Mouse (Mus musculus) layer of hippocampus, postnatal 14 days (tissue): ENCODE data around the gene Prelid1. TPM values are rescaled to one million over a fixed set of nuclear protein-coding genes. Genes with fewer than 3 reads are reported as not detected.

Source experiments
- DNase-seq, 2 experiments: peaks; one replicate each; pipeline ENCODE4 v3.0.0; 2021 to 2022; ENCODE audit warnings: low spot score in 2 of 2, mixed read lengths in 1 of 2
- total RNA-seq, 2 experiments: library from RNA; stranded (reverse); gene quantifications; 2 replicates each; pipeline ENCODE4 v1.2.3; 2021

The Prelid1 gene
- total RNA-seq, 2 experiments from 2014 or later: 153 to 157 TPM

- no peak for DNase-seq
These were observed 10.5 kb downstream of the Prelid1 start for GRCm38 (mm10) chr13:55330567-55331400.

GRCm38 (mm10) chr13:55332331-55332730 is 12.0 kb downstream of the Prelid1 start:
- no peak for DNase-seq

- DNase-seq: no peak
These were observed 15.4 kb downstream of the Prelid1 start for GRCm38 (mm10) chr13:55335701-55336100.

DNA sequence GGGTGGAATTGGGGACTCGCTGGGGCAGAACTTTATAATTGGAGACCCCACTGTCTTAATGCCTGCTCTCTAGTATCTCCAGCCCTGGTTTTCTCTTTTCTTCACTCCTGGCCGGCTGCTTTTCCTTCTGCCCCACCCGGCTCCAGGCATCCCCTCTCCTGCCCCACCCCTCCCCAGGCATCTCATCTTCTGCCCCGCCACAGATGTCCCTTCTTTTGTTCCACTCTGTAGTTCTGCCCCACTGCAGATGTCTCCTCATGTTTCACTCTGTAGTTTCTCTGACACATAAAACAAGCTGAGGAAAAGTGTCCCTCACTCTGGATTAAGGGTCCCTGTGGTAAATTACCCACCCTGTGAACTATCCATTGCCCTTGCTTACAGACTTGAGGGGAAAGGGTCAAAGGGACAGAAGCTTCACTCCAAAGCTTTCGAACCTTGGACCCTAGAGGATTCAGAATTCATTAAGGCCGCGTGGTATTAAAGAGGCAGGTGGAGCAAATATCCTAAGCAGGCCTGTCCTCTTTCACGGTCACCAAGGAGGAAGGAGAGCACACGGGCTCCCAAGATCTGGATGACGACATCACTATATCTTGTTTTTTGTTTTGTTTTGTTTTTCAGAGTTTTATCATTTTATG is 17.2 kb downstream of the Prelid1 start:
- no peak for DNase-seq

DNA sequence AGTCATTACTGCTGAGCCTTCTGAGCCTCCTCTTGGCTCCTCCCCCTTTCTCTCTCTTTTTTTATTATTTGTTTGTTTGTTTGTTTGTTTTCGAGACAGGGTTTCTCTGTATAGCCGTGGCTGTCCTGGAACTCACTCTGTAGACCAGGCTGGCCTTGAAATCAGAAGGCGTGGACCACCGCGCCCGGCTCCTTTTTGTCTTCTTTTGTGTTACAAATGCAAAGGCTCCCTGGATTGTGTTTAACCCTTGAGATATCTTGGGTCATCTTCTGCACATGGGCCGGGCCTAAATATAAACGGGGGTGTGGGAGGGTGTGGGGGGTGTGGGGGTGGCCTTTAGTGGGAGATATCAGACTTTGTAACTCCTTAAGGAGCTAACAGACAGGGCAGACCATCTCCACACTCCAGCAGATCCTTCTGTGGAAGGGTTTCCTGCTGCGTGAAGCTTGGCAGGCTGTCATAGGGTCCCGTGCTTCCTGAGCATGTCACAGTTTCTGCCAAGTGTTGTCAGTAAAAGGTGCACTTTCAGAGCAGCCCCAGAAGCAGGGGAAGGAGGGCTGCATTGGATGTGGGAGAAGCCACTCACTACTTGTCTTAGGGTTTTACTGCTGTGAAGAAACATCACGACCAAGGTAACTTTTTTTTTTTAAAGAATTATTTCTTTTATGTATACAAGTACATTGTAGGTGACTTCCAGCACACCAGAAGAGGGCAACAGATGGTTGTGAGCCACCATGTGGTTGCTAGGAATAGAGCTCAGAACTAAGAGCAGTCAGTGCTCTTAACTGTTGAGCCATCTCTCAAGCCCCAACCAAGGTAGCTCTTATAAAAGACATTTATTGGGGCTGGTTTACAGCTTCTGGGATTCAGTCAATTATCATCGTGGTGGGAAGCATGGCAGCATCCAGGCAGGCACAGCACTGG is 18.1 kb downstream of the Prelid1 start:
- no peak for DNase-seq

DNA sequence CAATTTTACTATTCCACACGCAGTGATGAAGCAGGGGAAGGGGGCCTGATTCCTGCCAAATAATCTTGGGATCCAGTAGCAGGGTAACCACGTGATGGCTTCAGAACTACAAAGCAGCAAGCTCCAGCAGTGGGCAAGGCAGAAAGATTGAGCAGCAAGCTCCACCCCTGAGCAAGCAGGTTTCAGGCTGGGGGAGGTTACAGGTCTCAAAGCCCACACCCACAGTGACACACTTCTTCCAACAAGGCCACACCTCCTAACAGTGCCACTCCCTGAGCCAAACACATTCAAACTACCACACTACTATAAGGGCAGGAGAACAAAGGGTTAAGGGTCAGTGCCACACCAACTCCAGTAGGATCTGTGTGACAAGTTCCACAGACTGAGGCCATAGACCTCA is 19.0 kb downstream of the Prelid1 start:
- no peak for DNase-seq

DNA sequence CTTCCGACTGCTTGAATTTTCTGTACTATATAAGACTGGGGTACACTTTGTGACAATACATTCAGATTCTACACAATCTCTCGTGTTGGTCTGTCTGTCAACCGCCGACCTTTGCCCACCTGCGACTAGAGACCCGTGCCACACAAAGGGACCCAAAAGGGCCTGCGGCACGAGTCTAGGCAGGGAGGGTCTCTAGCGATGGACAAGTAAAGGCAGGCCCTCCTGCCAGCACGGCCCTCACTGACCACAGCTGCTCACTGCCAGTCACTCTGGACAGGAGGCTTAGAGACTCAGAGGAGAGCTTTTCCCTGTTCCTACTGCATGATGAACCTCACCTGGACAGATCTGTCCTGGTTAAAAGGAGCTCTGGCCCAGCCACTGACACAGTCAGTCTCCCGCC is 22.2 kb downstream of the Prelid1 start:
- DNase-seq: no peak

DNA sequence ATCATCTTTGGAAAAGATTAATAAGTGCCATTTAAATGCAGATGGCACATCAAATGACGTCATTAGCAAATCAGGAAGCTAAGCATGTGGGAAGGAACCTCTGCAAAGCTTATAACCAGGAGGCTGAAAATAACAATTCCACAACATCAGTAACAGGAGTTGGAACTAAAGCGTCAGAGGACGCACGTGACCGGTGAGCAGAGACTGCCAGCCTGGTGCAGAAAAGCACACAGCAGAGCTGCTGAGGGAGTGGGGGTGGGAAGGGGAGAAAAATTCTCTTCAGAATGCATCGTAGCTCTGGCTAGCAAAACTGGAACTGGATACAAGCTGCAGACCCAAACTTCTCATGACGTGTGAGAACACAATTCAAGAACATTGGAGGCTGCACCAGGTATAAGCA is 24.0 kb downstream of the Prelid1 start:
- DNase-seq: peak in 1 of 2 experiments; percentile 49

- no peak for DNase-seq
These were observed 26.4 kb downstream of the Prelid1 start for GRCm38 (mm10) chr13:55346745-55347144.

DNA sequence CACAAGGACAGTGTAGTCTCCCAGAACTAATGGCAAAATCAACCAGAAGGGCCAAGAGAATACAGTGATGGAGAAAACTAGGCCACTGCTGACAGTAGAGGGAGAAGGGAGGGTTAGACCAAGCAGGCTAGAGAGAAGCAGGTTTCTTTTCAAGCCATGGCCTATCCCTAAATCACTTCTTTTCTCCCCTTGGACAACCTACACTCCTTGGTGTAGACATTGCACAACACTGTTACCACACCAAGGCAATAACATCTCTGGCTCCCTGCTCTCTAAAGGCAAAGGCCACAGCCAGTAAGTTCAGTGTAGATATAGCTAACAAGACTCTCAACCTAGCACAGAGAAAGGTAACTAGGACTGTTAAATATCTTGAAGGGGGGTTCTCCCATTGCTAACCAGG is 40.8 kb downstream of the Prelid1 start:
- no peak for DNase-seq

GRCm38 (mm10) chr13:55361974-55362452 is 41.7 kb downstream of the Prelid1 start:
- DNase-seq: peak in 1 of 2 experiments; percentile 29

DNA sequence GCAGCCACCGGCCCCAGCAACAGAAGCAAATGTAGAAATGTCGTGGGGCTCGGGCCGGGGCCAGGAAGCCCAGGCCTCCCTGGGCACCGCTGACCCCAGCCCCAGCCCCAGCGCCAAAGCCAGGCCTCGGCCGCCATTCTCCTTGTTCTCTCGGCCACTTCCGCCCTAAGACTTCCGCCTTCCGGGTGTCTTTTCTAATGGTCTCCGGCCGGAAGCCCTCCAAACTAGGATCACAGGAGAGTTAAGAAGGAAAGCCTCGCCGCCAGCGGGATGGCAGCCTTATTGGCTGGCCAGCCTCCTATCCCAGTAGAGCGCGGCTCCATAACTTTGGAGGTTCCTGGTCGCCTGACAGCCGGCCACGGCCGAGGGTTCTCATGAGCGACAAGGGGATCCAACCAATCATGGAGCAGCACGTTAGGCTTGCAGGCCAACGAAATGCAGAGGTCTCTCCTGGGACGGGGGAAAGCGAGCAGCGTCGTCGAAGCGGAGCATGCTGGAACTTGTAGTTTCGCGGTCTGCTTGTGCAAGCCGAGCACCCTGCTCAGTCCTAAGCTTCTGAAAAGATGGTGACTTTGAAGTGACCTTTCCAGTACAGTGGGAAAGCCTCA is 42.3 kb downstream of the Prelid1 start, which contains the start of gene Lman2:
Lman2 (minus strand) TSS at position 331 of the 608 bp plus-strand sequence.
- DNase-seq: peak; percentile 97 to 99

DNA sequence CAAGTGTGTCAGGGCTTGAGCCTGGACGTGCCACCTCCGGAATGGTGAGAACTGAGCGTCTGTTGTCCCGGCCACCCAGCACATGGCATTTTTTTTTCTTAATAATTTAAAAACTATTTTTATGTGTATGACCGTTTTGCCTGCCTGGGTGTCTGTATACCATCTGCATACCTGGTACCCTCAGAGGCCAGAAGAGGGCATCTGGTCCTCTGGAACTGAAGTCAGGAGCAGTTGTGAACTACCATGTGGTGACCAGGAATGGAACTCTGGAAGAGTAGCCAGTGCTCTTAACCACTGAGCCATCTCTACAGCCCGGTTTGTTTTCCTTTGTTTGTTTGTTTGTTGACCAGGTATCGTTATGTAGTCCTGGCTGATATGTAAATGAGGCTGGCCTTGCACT is 48.1 kb downstream of the Prelid1 start:
- no peak for DNase-seq

DNA sequence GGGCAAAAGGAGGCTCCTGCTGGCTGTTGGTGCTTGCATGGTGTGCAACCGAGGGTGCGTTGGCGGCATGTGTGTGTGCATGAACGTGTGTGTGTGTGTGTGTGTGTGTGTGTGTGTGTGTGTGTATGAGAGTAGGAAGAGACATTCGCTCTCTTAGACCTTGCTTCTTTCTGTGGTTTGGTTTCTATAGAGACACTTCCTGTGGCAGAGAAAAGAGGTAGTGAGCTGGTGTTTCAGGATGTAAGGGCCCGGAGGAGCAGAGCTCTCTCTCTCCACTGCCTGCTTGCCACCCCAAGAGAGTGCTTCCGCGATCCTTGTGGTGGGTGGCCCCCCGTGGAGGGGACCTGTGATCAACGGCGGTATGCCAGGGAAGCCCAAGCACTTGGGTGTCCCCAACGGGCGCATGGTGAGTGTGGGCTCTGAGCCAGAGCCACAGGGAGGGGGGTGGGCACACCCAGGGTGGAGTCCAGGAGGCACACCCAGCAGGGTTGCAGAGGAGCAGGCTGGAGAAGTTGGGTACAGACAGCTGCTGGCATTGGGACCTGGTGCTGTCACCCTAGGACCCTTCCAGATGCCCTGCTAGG is 49.3 kb downstream of the Prelid1 start, which contains the start of gene Rgs14:
Rgs14 (plus strand) TSS at position 202 of the 584 bp plus-strand sequence.
- DNase-seq: peak in 1 of 2 experiments; percentile 50

DNA sequence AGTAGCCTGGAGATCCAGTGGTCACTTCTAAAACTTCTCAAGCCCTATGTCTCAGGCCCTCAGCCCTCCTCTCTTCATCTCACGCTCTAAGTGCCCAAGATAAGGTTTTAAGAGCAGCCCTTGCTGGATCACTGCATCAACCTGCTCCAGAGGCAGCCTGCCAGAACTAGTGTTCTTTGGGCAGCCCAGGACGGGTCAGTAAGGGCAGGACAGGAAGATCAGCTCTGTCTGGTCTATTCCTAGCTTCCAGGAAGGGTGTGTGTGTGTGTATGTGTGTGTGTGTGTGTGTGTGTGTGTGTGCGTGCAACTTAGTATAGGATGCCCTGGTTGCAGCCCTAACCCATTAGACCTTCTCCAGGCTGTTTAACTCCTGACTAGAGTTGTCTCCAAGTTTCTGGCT is 49.9 kb downstream of the Prelid1 start:
- no peak for DNase-seq

DNA sequence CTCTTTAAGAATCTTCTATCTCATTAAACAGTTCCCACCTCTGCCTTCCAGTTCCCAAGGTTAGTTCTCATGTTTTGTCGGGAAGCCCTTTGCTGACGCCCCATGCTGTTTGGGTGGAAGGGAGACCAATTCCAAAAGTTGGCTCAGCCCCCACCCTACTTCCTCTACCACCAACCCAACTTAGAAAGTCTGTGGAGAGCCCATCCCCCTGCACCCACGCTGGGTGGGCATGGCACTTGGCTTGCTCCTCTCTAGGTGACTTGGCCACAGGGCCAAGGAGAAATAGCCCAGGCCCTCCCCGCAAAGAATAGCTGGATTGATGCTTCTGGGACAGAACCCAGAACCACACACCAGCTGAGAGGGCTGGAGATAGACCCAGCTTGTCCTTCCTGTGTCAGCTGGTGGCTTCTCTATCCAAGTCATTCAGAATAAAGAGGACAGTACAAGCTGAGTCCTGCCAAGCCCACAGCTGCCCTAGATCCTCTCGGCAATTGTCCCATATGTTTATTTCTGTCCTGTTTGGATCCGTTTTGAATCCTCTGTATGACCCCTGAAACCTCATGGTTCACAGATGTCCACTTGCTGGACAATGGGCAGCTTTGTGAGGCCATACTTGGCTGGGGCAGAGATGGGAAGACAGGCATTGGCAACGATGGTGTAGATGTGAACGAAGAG is 50.8 kb downstream of the Prelid1 start:
- peak; percentile 28 to 42 for DNase-seq

DNA sequence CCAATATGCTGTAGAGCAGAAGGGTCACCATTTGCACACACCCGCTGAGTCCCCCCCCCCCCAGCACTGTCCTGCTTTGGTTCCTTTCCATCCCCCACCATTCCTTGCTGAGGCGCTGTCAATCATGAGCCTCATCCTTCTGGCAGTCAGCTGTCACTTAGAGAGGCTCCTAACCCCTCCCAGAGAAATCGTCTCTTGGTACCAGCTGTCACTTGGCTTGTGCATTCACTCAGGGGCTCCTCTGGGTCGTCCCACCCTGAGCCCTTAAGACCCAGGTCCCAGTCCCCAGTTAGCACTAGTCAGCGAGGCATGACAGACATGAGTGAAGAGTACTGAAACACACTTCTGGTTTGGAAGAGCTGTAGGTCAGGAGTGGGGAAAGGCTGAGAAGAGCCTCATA is 51.4 kb downstream of the Prelid1 start:
- DNase-seq: no peak

DNA sequence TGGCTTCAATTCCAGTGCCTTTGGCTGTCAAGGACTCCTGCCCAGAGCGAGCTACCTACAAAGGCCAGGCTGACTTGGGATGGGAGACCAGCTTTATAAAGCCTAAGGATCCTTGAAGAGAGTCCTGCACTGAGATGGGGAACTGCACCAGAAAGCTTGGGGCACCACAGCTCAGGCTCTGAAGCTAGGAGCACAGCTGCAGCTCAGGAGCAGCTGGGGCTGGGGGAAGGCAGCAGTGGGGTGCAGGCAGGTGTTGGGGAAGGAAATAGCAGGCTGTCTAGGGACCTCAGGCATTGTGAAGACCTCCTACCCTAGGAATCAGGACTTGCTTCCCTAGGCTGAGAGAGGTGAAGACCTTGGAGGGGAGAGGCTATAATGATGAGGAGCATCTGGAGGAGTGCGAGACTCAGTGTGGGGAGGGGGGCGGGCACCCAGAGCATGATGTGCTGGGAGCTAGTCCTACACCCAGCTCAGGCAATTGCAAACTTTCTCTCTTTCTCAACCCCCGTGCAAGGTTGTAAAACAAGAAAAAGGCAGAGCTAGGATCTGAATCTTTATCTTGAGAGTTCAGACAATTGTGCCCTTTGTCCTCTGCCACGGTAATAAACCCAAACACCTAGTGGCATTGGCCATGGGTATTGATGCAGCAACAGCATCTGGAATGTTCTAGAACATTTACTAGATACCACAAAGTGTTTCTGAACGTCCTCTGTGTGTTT is 54.1 kb downstream of the Prelid1 start:
- no peak for DNase-seq
